Mouse (Mus musculus) MN1 (cell line): ENCODE data around the gene Cpne5.
A peak's percentile ranks its signal among the peaks of the same experiment; 100 is the strongest.

Experiments used
- DNase-seq: peaks from one replicate; pipeline ENCODE4 v3.0.0-alpha.2; 2016; ENCODE audit warnings: low spot score

Gene Cpne5

GRCm38 (mm10) chr17:29210037-29210436, 27.9 kb downstream of the Cpne5 start:
- no peak for DNase-seq

- no peak for DNase-seq
These were observed 31.9 kb downstream of the Cpne5 start for GRCm38 (mm10) chr17:29206052-29206451.

GRCm38 (mm10) chr17:29202604-29203003, 35.4 kb downstream of the Cpne5 start:
- DNase-seq, result no peak

GRCm38 (mm10) chr17:29199821-29200220, 38.1 kb downstream of the Cpne5 start:
- no peak for DNase-seq

- DNase-seq, result peak; percentile 69
These were observed 38.7 kb downstream of the Cpne5 start for GRCm38 (mm10) chr17:29199151-29199800.

DNA sequence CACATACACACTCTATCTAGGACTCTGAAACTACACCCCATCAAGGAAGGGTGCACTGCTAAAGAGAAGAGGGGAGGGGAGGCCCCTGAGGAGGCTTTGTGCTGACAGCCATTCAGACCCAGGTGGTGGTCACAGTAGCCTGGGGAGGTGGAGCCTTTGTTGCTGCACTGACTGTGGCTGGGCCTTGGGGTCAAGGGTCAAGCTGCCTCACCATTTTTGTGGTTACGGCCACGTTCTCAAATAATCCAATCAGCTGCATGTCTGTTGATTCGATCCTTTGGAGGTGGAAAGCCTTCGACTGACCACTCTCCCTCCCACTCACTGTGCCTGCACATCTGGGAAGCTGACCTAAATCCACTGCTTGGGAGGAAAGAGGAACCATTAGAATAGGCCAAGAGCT, 42.4 kb downstream of the Cpne5 start:
- no peak for DNase-seq

GRCm38 (mm10) chr17:29188989-29189388, 49.0 kb downstream of the Cpne5 start:
- DNase-seq, result no peak

DNA sequence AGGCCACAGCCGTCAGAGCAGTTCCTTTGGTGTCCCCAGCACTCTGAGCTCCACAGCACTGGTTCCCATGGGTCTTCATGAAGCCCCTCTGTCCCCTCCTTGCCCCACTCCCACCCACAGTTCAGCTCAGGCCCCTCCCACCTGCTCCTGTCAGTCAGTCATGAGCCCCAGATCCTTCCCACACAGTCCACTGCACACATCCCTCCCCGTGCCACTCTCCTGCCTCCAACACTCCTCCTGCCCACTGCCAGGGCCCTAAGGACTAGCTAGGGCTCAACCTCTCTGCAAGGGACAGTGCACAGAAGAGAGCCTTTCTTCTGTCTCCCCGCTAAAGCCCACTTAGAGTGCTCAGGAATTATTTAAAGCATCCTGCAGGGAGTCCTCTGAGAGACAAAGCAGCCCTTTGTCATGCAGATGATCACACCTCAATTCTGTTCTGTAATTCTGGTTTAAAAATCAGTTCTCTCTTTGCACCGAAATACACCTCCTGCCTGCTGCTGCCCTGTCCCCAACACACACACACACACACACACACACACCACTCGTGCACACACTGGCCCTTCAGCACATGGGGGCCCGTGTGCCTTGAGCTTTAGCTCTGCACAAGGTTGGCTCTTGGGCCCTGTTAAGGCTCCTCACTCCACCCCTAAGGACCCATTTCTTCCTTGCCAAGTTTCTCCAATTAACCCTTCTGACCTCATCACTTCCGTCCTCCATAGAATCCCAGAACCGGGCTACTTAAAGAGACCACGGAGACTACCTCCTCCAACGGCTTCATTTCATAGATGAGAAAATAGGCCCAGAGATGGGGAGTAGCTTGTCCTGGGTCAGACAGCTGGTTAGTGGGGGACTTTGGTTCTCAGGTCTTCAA, 50.7 kb downstream of the Cpne5 start:
- no peak for DNase-seq

DNA sequence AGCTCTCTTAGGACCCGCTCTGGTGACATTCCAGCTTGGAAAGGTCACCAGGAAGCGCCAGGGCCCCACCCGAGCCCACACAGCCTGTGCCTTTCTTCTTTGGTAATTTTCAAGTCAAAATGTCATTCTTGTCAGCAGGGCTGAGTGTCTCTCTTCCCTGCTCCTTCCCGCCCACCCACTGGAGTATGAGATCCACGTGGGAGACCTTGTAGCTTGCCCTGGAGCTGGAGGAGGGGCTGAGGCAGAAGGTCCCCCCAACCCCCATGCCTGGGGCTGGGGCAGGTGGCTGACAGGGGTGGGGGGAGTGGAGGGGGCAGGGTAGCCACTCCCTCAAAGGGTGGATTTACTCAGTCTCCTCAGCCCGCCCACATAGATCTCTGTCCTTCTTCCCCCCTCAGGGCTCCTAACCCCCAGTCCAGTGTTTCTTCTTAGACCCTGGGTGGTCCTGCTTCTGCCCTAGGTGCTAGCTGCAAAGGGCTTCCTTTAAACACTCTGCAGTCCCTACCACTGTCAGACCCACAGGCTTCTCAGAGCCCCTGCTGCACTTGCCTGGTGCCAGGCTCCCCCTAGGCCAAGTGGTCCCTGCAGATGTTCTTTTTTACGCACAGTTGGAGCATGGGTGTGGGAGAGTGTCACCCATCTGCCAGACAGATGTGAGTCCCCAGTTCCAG, 52.5 kb downstream of the Cpne5 start:
- DNase-seq, result no peak

DNA sequence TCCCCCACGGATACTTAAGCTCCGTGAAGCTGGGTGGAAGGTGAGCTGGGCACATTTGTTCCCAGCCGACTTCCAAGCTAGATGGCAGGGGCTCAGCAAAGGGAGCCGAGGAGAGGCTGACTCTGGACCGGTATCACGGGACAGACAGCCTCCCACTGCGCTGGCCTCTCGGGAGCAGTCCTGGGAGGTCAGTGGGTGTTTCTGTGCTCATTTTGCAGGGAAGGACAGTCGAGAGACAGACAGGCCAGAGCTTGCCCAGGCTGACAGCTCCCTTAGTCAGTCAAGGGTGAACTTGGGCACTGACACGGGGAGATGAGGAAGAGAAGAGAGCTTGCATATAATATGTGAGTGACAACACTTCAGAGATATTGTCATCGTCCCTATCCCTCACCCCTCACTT, 54.8 kb downstream of the Cpne5 start:
- no peak for DNase-seq

- DNase-seq, result no peak
These were observed 56.2 kb downstream of the Cpne5 start for GRCm38 (mm10) chr17:29181751-29182150.

DNA sequence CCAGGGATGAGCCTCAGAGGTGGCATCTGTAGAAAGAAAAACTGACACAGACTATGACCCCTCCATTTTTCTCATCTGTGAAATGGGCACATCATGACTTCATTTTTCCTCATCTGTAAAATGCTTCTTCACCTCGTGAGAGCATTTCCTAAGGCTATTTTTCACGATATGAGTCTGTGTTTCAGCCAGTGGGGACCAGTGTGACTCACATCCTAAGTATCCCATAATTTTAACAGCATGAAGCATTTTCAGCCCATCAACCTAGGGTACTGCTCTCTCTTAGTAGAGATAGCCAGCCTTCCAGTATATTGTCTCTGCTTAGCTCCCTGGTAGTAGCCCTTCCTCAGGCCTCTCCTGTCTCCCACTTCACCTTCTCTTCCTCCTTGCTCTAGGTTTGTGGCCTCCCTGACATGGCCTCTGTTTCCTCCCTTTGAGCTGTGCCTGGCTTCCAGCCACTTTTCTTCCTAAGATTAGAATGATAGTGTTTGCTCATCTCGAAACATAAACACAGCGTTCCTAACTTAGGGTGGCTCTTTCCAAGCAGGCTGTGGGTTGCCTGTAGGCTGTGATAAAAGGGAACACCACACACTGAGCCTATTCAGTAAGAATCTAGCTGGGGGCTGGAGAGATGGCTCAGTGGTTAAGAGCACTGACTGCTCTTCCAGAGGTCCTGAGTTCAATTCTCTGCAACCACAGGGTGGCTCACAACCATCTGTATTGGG, 57.4 kb downstream of the Cpne5 start:
- no peak for DNase-seq

GRCm38 (mm10) chr17:29179917-29180316, 58.0 kb downstream of the Cpne5 start:
- no peak for DNase-seq

GRCm38 (mm10) chr17:29178503-29179059, 59.4 kb downstream of the Cpne5 start:
- no peak for DNase-seq

GRCm38 (mm10) chr17:29176391-29177267, 61.3 kb downstream of the Cpne5 start:
- DNase-seq, result peak; percentile 81

DNA sequence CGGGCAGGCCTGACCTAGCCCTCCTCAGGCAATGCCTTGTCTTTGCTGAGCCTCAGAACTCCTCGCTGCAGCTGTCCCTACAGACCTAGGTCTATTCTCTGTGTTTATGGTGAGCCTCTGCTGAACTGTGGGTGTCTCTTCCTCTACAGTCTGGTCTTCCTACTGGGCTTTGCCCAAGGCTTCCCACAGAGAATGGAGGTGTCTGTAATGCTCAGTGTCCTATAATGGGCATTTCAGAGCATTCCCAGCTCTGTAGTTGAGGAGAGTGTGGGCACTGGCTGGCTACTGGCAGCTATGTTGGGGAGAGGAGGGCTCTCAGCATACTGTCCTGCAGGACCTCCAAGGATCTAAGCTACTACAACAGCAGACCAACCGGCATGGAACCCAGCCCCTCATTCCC, 62.3 kb downstream of the Cpne5 start:
- no peak for DNase-seq

DNA sequence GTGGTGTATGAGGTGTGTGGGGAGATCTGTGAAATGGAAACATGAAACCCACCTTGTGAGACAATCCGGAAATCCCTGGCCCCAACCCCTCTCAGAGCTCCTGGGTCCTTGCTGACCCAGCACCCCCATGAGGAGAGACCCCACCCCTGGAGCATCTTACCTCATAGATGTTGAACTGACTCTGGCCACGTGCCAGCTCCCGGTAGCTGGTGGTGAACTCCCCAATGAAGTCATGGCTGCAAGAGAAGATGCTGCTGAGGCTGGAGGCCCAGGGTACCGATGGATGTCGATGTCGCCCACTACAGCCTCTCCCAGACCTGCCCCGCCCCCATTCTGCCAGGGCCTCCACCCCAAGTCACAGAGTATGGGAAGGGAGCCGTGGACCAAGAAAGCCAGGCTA, 64.8 kb downstream of the Cpne5 start:
- no peak for DNase-seq

DNA sequence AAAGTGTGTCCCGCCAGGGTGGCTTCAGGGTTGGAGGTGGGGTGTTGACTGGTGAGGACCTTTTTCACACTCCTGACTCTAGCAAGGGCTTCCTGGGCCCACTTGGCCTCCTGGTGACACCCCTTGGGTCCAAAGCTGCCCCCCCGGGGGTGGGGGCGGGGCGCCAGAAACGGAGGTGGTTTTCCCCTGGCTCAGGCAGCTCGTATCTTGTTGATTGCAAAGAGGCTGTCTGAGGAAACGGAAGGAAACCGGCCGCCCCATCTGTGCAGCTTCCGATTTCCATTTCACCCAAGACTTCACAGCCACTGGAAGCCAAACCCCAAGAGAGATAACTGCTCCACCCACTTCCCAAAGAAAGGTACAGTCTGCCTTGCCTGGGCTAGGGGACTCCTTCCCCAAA, 65.9 kb downstream of the Cpne5 start:
- no peak for DNase-seq

DNA sequence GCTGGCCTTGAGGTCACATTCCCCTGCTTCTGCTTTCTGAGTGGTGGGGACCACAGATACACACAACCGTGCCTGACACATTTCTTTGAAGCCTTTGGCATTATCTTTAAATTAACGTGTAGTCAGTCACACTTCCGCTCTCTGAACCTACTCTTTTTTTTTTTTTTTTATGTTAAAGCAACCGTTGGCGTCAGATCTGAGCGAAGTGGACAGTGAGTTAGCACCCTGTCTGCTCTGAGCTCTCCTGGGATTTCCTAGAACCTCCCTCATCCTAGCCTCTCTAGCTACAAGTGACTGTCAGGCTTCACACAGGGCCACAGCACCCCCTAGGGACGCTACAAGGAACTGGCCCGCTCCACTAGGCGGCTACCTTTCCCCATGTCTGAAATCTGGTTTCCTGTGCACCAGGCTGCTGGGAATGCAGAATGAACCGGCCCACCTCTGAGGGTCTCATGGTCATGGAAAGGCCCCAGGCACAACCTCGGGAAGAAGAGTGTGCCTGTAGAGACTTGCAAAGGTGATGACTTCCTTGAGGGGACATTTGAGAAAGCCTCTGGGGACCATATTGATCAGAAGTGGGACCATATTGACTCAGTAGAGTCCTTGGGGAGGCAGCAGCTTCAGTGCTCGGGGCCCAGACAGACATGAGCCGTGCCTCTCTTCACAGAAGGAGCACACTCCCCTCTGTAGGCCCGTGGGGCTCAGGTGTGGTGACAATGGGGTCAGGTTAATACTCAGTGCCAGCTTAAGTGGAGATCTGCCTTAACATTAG, 66.8 kb downstream of the Cpne5 start:
- DNase-seq, result peak; percentile 88

DNA sequence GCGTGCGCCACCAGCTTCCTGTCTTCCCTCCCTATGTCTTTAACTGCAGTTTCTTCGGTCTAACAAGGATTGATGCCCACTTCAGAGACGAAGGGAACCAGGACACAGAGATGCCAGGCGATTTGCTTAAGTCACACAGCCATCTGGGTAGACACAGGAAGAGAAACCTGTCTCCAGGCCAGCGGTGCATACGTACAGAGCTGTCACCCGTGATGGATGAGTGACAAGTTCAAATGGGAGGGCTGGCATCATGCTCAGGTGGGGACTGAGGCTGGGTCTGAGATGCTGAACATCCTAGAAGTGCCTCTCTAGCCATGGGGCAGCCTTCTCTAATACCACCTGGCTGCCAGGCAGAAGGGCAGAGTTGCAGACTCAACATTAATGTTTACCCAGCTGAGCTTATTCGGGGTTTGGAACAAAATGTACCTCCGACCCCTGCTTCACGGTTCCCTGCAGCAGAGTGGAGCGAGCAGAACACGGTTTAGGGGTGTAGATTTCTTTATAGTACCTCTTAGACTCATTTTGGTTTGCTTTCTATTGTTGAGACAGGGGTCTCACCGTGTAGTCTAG, 67.5 kb downstream of the Cpne5 start:
- no peak for DNase-seq
